Mouse (Mus musculus) ES-Bruce4 (cell line): ENCODE results near the gene Olfr441. TPM values are rescaled to one million over a fixed set of nuclear protein-coding genes. Genes with fewer than 3 reads are reported as not detected.
"Not testable (repeated sequence)": the region's sequence is repeated elsewhere in the genome, so short reads cannot be mapped to it uniquely, and the experiment has no call there.

ENCODE experiments used
- H3K27ac ChIP-seq: 2 replicates; pipeline ENCODE4 v1.5.1; 2012; ENCODE audit warnings: low read length, inconsistent platforms; ENCODE audit not compliant: insufficient read depth
- H3K27me3 ChIP-seq: 2 replicates; pipeline ENCODE4 v1.6.1; 2012; ENCODE audit warnings: mild to moderate bottlenecking, low read length, inconsistent platforms; ENCODE audit not compliant: control insufficient read depth, poor library complexity, insufficient read depth, severe bottlenecking
- H3K36me3 ChIP-seq: 2 replicates; pipeline ENCODE4 v1.6.1; 2012; ENCODE audit warnings: inconsistent platforms, mild to moderate bottlenecking, low read length, moderate library complexity; ENCODE audit not compliant: control insufficient read depth, poor library complexity, insufficient read depth, severe bottlenecking
- H3K4me1 ChIP-seq: one replicate; pipeline ENCODE4 v1.8.1; 2011; ENCODE audit warnings: low read length; ENCODE audit not compliant: control insufficient read depth, insufficient read depth
- H3K4me3 ChIP-seq: 2 replicates; pipeline ENCODE4 v1.5.1; 2011; ENCODE audit warnings: low read depth, mild to moderate bottlenecking, low read length
- H3K9ac ChIP-seq: 2 replicates; pipeline ENCODE4 v1.6.1; 2012; ENCODE audit warnings: low read depth, mild to moderate bottlenecking, inconsistent platforms; ENCODE audit not compliant: poor library complexity, severe bottlenecking
- H3K9me3 ChIP-seq: replicated peaks from 2 replicates; pipeline ENCODE4 v1.6.1; 2012; ENCODE audit warnings: mild to moderate bottlenecking, low read length, inconsistent platforms; ENCODE audit not compliant: control insufficient read depth, poor library complexity, insufficient read depth, severe bottlenecking
- CTCF ChIP-seq: IDR thresholded peaks from one replicate; pipeline ENCODE4 v1.8.1; 2011; ENCODE audit warnings: low read depth, low read length
- EP300 ChIP-seq: IDR thresholded peaks from 2 replicates; pipeline ENCODE4 v1.6.1; 2011; ENCODE audit warnings: low read depth, low read length; ENCODE audit not compliant: insufficient read depth
- POLR2A ChIP-seq: IDR thresholded peaks from one replicate; pipeline ENCODE4 v1.8.1; 2011; ENCODE audit warnings: low read length; ENCODE audit not compliant: insufficient read depth
- polyA plus RNA-seq: library from polyadenylated mRNA; stranded (reverse); fragments of >200 nt; gene quantifications from 2 replicates; pipeline ENCODE4 v1.2.4, GENCODE M21; 2011; ENCODE audit warnings: low read depth; ENCODE audit not compliant: missing spikeins, insufficient read depth, insufficient read length

The Olfr441 gene
- polyA plus RNA-seq, result not detected in 2 replicates

- not testable (repeated sequence) for H3K9me3 ChIP-seq, H3K36me3 ChIP-seq, H3K4me3 ChIP-seq, H3K4me1 ChIP-seq, H3K9ac ChIP-seq, H3K27ac ChIP-seq, H3K27me3 ChIP-seq
Measured at GRCm38 (mm10) chr6:43106069-43106468, at the start of gene Olfr441. Gene Olfr441, plus strand, starts transcription at chr6:43106369.

DNA sequence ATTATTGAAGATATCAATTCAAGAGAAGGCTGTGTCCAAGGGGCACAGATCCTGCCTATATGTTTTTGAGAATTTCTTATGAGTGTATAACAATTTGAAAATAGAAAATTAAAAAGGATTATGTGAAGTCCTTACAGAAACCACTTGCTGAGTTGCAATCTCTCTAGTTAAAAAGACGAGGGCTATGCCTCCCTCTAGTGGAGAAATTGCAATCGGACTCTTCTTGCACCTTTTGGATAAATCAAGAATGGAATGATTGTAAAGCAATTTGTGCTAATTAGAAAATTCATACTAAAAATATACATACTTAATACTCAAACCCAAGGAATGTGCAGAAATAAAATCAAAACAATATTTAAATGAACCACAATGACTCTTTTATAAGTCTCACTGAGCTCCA is 27.4 kb upstream of the Olfr441 start:
- no peaks in the 10 kb centered on the region for H3K9me3 ChIP-seq
- H3K4me1 ChIP-seq, result no peaks in the 10 kb centered on the region
- H3K27me3 ChIP-seq, result 0 out of 2 replicates have a peak, but pooled peaks cover 1% of the 10 kb centered on the region
- no peak overlapping the region for H3K4me3 ChIP-seq
- no peaks in the 10 kb centered on the region for H3K36me3 ChIP-seq
- no peak overlapping the region for H3K9ac ChIP-seq
- H3K27ac ChIP-seq, result no peak overlapping the region
- no peak for TF ChIP-seq EP300
- no peak for TF ChIP-seq POLR2A
- no peak for TF ChIP-seq CTCF

DNA sequence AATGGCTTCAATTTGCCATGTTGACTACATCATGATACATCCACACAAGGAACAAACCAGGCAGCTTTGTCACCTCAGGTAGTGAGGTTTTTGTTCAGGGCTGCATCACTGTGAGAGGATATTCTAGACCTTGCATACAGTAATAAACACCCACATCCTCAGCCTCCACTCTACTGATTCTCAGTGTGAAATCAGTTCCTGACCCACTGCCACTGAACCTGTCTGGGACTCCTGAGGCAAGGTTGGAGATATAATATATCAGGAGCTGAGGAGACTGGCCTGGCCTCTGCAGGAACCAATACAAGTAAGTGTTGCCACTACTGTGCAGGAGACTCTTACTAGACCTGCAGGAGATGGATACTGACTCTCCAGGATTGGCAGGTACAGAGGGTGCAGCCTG is 24.8 kb upstream of the Olfr441 start:
- H3K27me3 ChIP-seq, H3K27ac ChIP-seq, H3K4me3 ChIP-seq, H3K4me1 ChIP-seq, H3K9ac ChIP-seq, H3K9me3 ChIP-seq, H3K36me3 ChIP-seq: not testable (repeated sequence)

DNA sequence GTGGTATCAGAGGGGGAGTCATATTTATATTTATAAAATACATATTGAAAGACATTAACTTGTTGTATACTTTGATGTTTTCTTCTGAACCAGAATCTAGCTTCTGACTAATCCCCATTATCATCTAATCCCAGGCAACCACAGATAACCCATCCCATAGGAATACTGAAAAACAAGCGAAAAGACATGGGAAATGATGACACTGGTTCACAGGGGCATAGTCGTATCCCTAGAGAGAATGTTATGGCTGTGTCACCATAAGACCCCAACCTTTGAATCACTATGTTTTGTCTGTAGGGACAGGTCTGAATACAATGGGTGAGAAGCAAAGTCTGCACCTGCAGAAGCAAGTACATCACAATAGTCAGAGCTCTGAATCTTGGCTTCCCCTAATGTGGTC is 40.1 kb downstream of the Olfr441 start, which contains the start of gene Olfr237-ps1:
Gene Olfr237-ps1, plus strand, starts transcription at position 301 of the 400 bp plus-strand sequence.
- H3K9me3 ChIP-seq, H3K27me3 ChIP-seq, H3K9ac ChIP-seq, H3K27ac ChIP-seq, H3K4me1 ChIP-seq, H3K4me3 ChIP-seq, H3K36me3 ChIP-seq: not testable (repeated sequence)

DNA sequence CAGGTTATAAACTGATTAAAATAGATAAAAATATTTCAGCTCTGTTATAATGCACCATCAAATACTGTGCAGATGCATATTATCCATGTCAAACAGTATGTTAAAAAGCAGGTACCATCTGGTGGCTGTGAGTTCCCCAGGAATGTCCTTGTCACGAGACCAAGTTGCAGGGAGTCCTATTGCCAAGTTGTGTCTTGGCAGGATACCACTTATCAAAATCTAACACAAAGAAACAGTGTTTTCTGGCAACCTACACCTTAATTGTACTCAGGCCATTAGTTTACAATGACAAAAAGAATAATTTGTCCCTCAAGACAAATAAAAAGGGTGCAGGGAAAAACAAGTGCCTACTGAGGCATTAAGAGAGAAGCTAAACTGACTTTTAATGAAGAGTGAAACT is 53.3 kb downstream of the Olfr441 start:
- TF ChIP-seq POLR2A, result no peak
- Histone ChIP-seq H3K27ac (no peak overlapping the region), H3K9ac (no peak overlapping the region), H3K4me3 (no peak overlapping the region), H3K4me1 (no peaks in the 10 kb centered on the region), H3K36me3 (no peaks in the 10 kb centered on the region), H3K9me3 (no peaks in the 10 kb centered on the region), H3K27me3 (no peaks in the 10 kb centered on the region)

DNA sequence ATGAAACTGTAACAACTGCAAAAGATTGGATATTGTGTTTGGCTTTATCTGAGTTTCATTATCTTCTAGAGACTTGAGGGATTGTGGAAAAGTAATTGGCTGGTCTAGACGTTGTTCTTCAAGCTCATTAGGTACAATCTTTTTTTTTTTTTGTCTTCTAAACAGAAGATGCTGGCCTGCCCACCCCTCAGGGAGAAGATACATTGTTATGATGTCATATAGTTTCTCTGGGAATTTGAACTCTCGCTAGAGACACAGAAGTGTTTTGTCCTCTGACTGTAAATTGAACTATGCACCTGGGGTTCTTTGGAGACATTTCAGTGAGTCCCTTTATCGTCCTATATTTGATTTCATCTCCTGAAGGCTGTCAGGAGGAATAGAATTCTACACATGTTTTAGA is 56.8 kb downstream of the Olfr441 start, which contains the start of gene Olfr437:
Gene Olfr437, plus strand, starts transcription at position 301 of the 400 bp plus-strand sequence.
- TF ChIP-seq EP300 (no peak), CTCF (no peak), POLR2A (no peak)
- no peak within 1 kb of the TSS for H3K4me3 ChIP-seq
- H3K36me3 ChIP-seq, result no peaks in the 10 kb centered on the region
- H3K27me3 ChIP-seq, result no peaks in the 10 kb centered on the region
- H3K9me3 ChIP-seq, result no peaks in the 10 kb centered on the region
- H3K27ac ChIP-seq, result no peak within 1 kb of the TSS
- H3K9ac ChIP-seq, result no peak within 1 kb of the TSS
- no peaks in the 10 kb centered on the region for H3K4me1 ChIP-seq

DNA sequence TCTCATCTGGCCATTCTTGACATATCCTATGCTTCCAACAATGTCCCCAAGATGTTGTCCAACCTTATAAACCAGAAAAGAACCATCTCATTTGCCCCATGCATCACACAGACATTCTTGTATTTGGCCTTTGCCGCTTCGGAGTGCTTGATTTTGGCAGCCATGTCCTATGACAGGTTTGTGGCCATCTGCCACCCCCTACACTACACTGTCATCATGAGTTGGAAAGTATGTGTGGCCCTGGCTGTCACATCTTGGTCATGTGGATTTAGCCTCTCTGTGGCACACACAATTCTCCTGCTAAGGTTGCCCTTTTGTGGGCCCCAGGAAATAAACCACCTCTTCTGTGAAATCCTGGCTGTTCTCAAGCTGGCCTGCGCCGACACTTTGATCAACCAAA is 61.1 kb downstream of the Olfr441 start:
- Histone ChIP-seq H3K27me3 (no peaks in the 10 kb centered on the region), H3K4me1 (no peaks in the 10 kb centered on the region), H3K9me3 (no peaks in the 10 kb centered on the region), H3K36me3 (no peaks in the 10 kb centered on the region), H3K4me3 (no peak overlapping the region), H3K27ac (no peak overlapping the region), H3K9ac (no peak overlapping the region)
- TF ChIP-seq POLR2A (no peak), CTCF (no peak), EP300 (no peak)

Other genes starting within 250 kb of the Olfr441 start
- not detected in 2 replicates for gene Olfr448, start 215.9 kb upstream of the Olfr441 start, polyA plus RNA-seq
- not detected in 2 replicates for gene Olfr447, start 197.5 kb upstream of the Olfr441 start, polyA plus RNA-seq
- gene Olfr446, start 185.0 kb upstream of the Olfr441 start, polyA plus RNA-seq, result not detected in 2 replicates
- gene Olfr444, start 157.3 kb upstream of the Olfr441 start, polyA plus RNA-seq, result not detected in 2 replicates
- gene Olfr237-ps1, start 40.2 kb downstream of the Olfr441 start, polyA plus RNA-seq, result not detected in 2 replicates
- not detected in 2 replicates for gene Olfr437, start 56.9 kb downstream of the Olfr441 start, polyA plus RNA-seq
- not detected in 2 replicates for gene Olfr13, start 65.8 kb downstream of the Olfr441 start, polyA plus RNA-seq
- gene Olfr435, start 90.8 kb downstream of the Olfr441 start, polyA plus RNA-seq, result not detected in 2 replicates
- gene Olfr434, start 106.7 kb downstream of the Olfr441 start, polyA plus RNA-seq, result not detected in 2 replicates
- not detected in 2 replicates for gene Olfr47, start 125.2 kb downstream of the Olfr441 start, polyA plus RNA-seq
- gene Arhgef5, start 159.2 kb downstream of the Olfr441 start, polyA plus RNA-seq, result 23.5 and 24.5 TPM in 2 replicates
- gene Nobox, start 203.2 kb downstream of the Olfr441 start, polyA plus RNA-seq, result 0.37 TPM in 1 of 2 replicates, not detected in the other